Mouse (Mus musculus) limb, embryonic 14.5 days (tissue): ENCODE results near the gene Hint1. TPM values are rescaled to one million over a fixed set of nuclear protein-coding genes. Genes with fewer than 3 reads are reported as not detected.

Source experiments
- ATAC-seq: fragments of 200-750 bp; cut with Nextera tagmentation; 2 replicates; pipeline ENCODE4 v1.8.0; 2017; ENCODE audit warnings: low read depth, moderate number of reproducible peaks, moderate TSS enrichment; ENCODE audit not compliant: low FRiP score
- DNase-seq: peaks from one replicate; pipeline ENCODE4 v3.0.0-alpha.2; 2015; ENCODE audit warnings: low spot score
- H3K27ac ChIP-seq: fragments of 300-500 bp; sonication (generic); replicated peaks from 2 replicates; pipeline ENCODE4 v1.5.1; 2014; ENCODE audit warnings: low read depth, mild to moderate bottlenecking, low read length, moderate library complexity, mixed read lengths
- H3K27me3 ChIP-seq: fragments of 300-500 bp; sonication (generic); 2 replicates; pipeline ENCODE4 v1.6.1; 2014; ENCODE audit warnings: low read length, mixed read lengths; ENCODE audit not compliant: control insufficient read depth, insufficient read depth
- H3K36me3 ChIP-seq: fragments of 300-500 bp; sonication (generic); 2 replicates; pipeline ENCODE4 v1.6.1; 2014; ENCODE audit warnings: mild to moderate bottlenecking, low read length, moderate library complexity, mixed read lengths; ENCODE audit not compliant: control insufficient read depth, insufficient read depth
- H3K4me1 ChIP-seq: fragments of 300-500 bp; sonication (generic); 2 replicates; pipeline ENCODE4 v1.6.1; 2014; ENCODE audit warnings: antibody characterized with exemption, low read length, mixed read lengths; ENCODE audit not compliant: control insufficient read depth, insufficient read depth
- H3K4me2 ChIP-seq: fragments of 300-500 bp; sonication (generic); replicated peaks from 2 replicates; pipeline ENCODE4 v1.6.1; 2014; ENCODE audit warnings: low read depth, mild to moderate bottlenecking, low read length, moderate library complexity; ENCODE audit not compliant: severe bottlenecking
- H3K4me3 ChIP-seq: fragments of 300-500 bp; sonication (generic); replicated peaks from 2 replicates; pipeline ENCODE4 v1.5.1; 2014; ENCODE audit warnings: low read length
- H3K9ac ChIP-seq: fragments of 300-500 bp; sonication (generic); 2 replicates; pipeline ENCODE4 v1.6.1; 2014; ENCODE audit warnings: mild to moderate bottlenecking, low read depth, low read length, moderate library complexity; ENCODE audit not compliant: severe bottlenecking
- H3K9me3 ChIP-seq: fragments of 300-500 bp; sonication (generic); 2 replicates; pipeline ENCODE4 v1.6.1; 2016; ENCODE audit warnings: low read length; ENCODE audit not compliant: control insufficient read depth
- POLR2A ChIP-seq: fragments of 200-500 bp; IDR thresholded peaks from 2 replicates; pipeline ENCODE4 v1.8.0; 2012; ENCODE audit warnings: inconsistent platforms, mild to moderate bottlenecking, moderate library complexity, borderline replicate concordance; ENCODE audit not compliant: insufficient read depth, insufficient read length; ENCODE audit errors: extremely low read depth
- WGBS: fragments of 180-500 bp; shearing (Covaris S2); extraction: QIAGEN DNeasy Blood & Tissue Kit; methylation state at CpG from one replicate; pipeline ENCODE4 v1.1.7; 2014; 5-methylcytosine and 5-hydroxymethylcytosine counted together
- polyA plus RNA-seq, 2 experiments: library from polyadenylated mRNA; depleted of rRNA in 1 of 2; stranded (reverse) in 1 of 2; unstranded in 1 of 2; fragments of >200 nt; fragmentation: Nextera tagmentation in 1 of 2; extraction: Ambion mirVana in 1 of 2; gene quantifications; 2 replicates each; pipeline versions ENCODE4 v1.2.1 to v1.2.3; 2012 to 2014

Hint1 gene
- polyA plus RNA-seq, 2 experiments = 602 to 618 TPM

GRCm38 (mm10) chr11:54826819-54827218, 39.4 kb upstream of the Hint1 start:
- ATAC-seq = no peak
- no peak overlapping the region for H3K9ac ChIP-seq
- H3K4me1 ChIP-seq = no peaks in the 10 kb centered on the region
- H3K4me3 ChIP-seq = no peak overlapping the region
- no peak for DNase-seq
- H3K27me3 ChIP-seq = no peaks in the 10 kb centered on the region
- no peak overlapping the region for H3K4me2 ChIP-seq
- no peaks in the 10 kb centered on the region for H3K36me3 ChIP-seq
- no peak for TF ChIP-seq POLR2A
- 90% methylated on average over 8 of the region's 8 CpGs for WGBS
- H3K9me3 ChIP-seq = no peaks in the 10 kb centered on the region
- H3K27ac ChIP-seq = no peak overlapping the region

- Histone ChIP-seq H3K9ac (no peak overlapping the region), H3K4me3 (no peak overlapping the region), H3K36me3 (no peaks in the 10 kb centered on the region), H3K9me3 (no peaks in the 10 kb centered on the region), H3K4me1 (no peaks in the 10 kb centered on the region), H3K27ac (no peak overlapping the region), H3K4me2 (no peak overlapping the region), H3K27me3 (no peaks in the 10 kb centered on the region)
- DNase-seq = no peak
- no peak for ATAC-seq
- WGBS = 82% methylated on average over 4 of the region's 4 CpGs
- TF ChIP-seq POLR2A = no peak
These were observed 32.4 kb upstream of the Hint1 start for GRCm38 (mm10) chr11:54833833-54834232.

DNA sequence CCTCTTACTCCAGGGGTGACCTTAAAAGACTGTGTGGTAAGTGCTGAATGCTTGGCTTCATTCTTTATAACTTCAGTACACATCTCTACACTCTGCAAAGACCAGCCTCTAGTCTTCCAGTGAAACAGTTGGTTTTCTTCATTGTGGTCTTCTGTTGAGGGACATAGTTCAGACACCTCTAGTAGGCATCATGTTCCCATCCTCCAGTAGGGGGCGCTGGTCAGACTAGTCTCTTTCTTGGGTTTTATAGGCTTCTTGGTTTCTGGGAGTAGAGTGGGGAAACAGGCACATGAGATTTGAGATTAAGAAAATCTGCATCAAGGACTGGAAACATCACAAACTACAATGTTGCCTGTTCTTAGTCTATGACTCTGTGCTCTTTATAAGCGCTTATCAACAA, 31.6 kb upstream of the Hint1 start:
- no peak for TF ChIP-seq POLR2A
- no peak for ATAC-seq
- 58% methylated on average over 2 of the region's 2 CpGs for WGBS

GRCm38 (mm10) chr11:54836106-54836505, 30.1 kb upstream of the Hint1 start:
- no peak for DNase-seq
- 79% methylated on average over 9 of the region's 9 CpGs for whole genome bisulfite sequencing

More for the DNA sequence above, 31.6 kb upstream of the Hint1 start:
- no peak overlapping the region for H3K4me3 ChIP-seq
- H3K9me3 ChIP-seq = no peaks in the 10 kb centered on the region
- H3K9ac ChIP-seq = no peak overlapping the region
- H3K4me2 ChIP-seq = no peak overlapping the region
- no peak overlapping the region for H3K27ac ChIP-seq
- H3K36me3 ChIP-seq = no peaks in the 10 kb centered on the region
- H3K4me1 ChIP-seq = no peaks in the 10 kb centered on the region
- DNase-seq = no peak
- no peaks in the 10 kb centered on the region for H3K27me3 ChIP-seq

DNA sequence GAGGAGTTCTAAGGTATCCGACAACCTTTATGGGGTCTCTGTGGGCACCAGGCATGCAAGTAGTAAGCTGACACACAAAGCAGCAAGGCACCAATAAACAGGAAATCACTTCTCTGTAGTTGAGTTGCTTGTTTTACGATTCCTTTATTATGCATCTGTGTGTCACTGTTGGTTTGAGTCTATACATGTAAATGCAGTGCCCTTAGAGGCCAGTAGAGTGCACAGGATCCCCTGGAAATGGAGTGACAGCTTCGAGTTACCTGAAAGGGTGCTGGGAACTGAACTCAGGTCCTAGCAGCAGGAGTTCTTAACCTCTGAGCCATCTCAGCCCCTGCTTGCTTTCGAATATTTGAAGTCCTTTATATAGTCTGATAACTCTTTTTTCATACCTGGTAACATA, 26.5 kb upstream of the Hint1 start:
- Histone ChIP-seq H3K4me3 (no peak overlapping the region), H3K4me2 (no peak overlapping the region), H3K9me3 (no peaks in the 10 kb centered on the region), H3K27ac (no peak overlapping the region), H3K4me1 (no peaks in the 10 kb centered on the region), H3K9ac (no peak overlapping the region), H3K36me3 (no peaks in the 10 kb centered on the region), H3K27me3 (no peaks in the 10 kb centered on the region)
- no peak for TF ChIP-seq POLR2A
- no peak for ATAC-seq
- WGBS = 78% methylated on average over 4 of the region's 4 CpGs
- no peak for DNase-seq

More at GRCm38 (mm10) chr11:54836106-54836505, 30.1 kb upstream of the Hint1 start:
- Histone ChIP-seq H3K9ac (no peak overlapping the region), H3K27ac (no peak overlapping the region), H3K9me3 (no peaks in the 10 kb centered on the region), H3K4me3 (no peak overlapping the region), H3K4me2 (no peak overlapping the region), H3K36me3 (no peaks in the 10 kb centered on the region), H3K4me1 (no peaks in the 10 kb centered on the region), H3K27me3 (no peaks in the 10 kb centered on the region)
- TF ChIP-seq POLR2A = no peak
- ATAC-seq = no peak

- Histone ChIP-seq H3K9ac (no peak overlapping the region), H3K36me3 (no peaks in the 10 kb centered on the region), H3K4me1 (no peaks in the 10 kb centered on the region), H3K27me3 (no peaks in the 10 kb centered on the region), H3K9me3 (no peaks in the 10 kb centered on the region), H3K4me2 (no peak overlapping the region), H3K4me3 (no peak overlapping the region), H3K27ac (no peak overlapping the region)
- DNase-seq (no peak), ATAC-seq (no peak)
- TF ChIP-seq POLR2A = no peak
- 86% methylated on average over 11 of the region's 11 CpGs for WGBS
These were observed 25.3 kb upstream of the Hint1 start for GRCm38 (mm10) chr11:54840891-54841290.
